Mouse (Mus musculus) ES-E14 (cell line): ENCODE measurements around the gene Snx5. TPM values are rescaled to one million over a fixed set of nuclear protein-coding genes. Genes with fewer than 3 reads are reported as not detected.

Source experiments
- DNase-seq: peaks from one replicate; pipeline ENCODE4 v3.0.0-alpha.2; 2013; ENCODE audit warnings: low read depth, low spot score
- H3K27ac ChIP-seq: 2 replicates; pipeline ENCODE4 v1.5.1; 2012; ENCODE audit warnings: low read depth, mild to moderate bottlenecking, low read length, moderate library complexity, mixed read lengths; ENCODE audit not compliant: poor library complexity, insufficient read depth, severe bottlenecking
- H3K36me3 ChIP-seq: 2 replicates; pipeline ENCODE4 v1.6.1; 2012; ENCODE audit warnings: mild to moderate bottlenecking, low read length, moderate library complexity, mixed read lengths; ENCODE audit not compliant: control insufficient read depth, poor library complexity, insufficient read depth, severe bottlenecking
- H3K4me1 ChIP-seq, 2 experiments: fragments of 150-350 bp in 1 of 2; sonication (generic) in 1 of 2; 2 replicates each; pipeline ENCODE4 v1.6.1; 2012; ENCODE audit warnings: low read length in 2 of 2, mild to moderate bottlenecking in 1 of 2, mixed read lengths in 1 of 2; ENCODE audit not compliant: control insufficient read depth in 2 of 2, insufficient read depth in 2 of 2, poor library complexity in 1 of 2
- H3K4me3 ChIP-seq, 2 experiments: fragments of 150-350 bp in 1 of 2; sonication (generic) in 1 of 2; 2 replicates each; pipeline ENCODE4 v1.5.1; 2012; ENCODE audit warnings: low read length in 2 of 2, low read depth in 1 of 2, mild to moderate bottlenecking in 1 of 2, mixed read lengths in 1 of 2; ENCODE audit not compliant: insufficient read depth in 1 of 2, poor library complexity in 1 of 2, severe bottlenecking in 1 of 2
- H3K9ac ChIP-seq: 2 replicates; pipeline ENCODE4 v1.6.1; 2012; ENCODE audit warnings: low read depth, mild to moderate bottlenecking, low read length, mixed read lengths; ENCODE audit not compliant: poor library complexity, insufficient read depth, severe bottlenecking
- H3K9me3 ChIP-seq: fragments of 150-350 bp; sonication (generic); 2 replicates; pipeline ENCODE4 v1.6.1; 2012; ENCODE audit warnings: low read depth, mild to moderate bottlenecking, low read length; ENCODE audit not compliant: control insufficient read depth, insufficient read depth
- CHD2 ChIP-seq: IDR thresholded peaks from 2 replicates; pipeline ENCODE4 v1.6.1; 2014; ENCODE audit warnings: mild to moderate bottlenecking, low read depth, low read length, inconsistent platforms
- HCFC1 ChIP-seq: IDR thresholded peaks from 2 replicates; pipeline ENCODE4 v1.6.1; 2012; ENCODE audit warnings: low read length, inconsistent platforms, borderline replicate concordance; ENCODE audit not compliant: insufficient read depth
- MAFK ChIP-seq: IDR thresholded peaks from 2 replicates; pipeline ENCODE4 v1.6.1; 2014; ENCODE audit warnings: mild to moderate bottlenecking, low read depth, low read length, inconsistent platforms; ENCODE audit not compliant: insufficient read depth
- ZC3H11A ChIP-seq: IDR thresholded peaks from 2 replicates; pipeline ENCODE4 v1.6.1; 2012; ENCODE audit warnings: low read depth, mild to moderate bottlenecking, inconsistent platforms, low read length, borderline replicate concordance
- ZNF384 ChIP-seq: IDR thresholded peaks from 2 replicates; pipeline ENCODE4 v1.6.1; 2012; ENCODE audit warnings: low read depth, low read length, inconsistent platforms
- in situ Hi-C, 2 experiments: fragments of 600-800 bp; cut with MboI; formaldehyde crosslinking; loops; one replicate each; pipeline ENCODE4 v1.15.1; 2025; ENCODE audit warnings: low sequenced_read_pairs in 2 of 2, inconsistent platforms in 1 of 2; ENCODE audit not compliant: unreplicated experiment in 2 of 2
- total RNA-seq: library from RNA; depleted of rRNA; stranded (reverse); fragments of 300-350 nt; gene quantifications from 2 replicates; pipeline ENCODE4 v1.2.3, GENCODE M21; 2012

Gene Snx5
- total RNA-seq, 1 experiment = 236 TPM

GRCm38 (mm10) chr2:144235776-144236175, 34.9 kb downstream of the Snx5 start:
- Histone ChIP-seq H3K27ac (no peak overlapping the region), H3K4me1 (peaks cover 0 to 2% of the 10 kb centered on the region in 2 experiments; a peak in 1 of 4 replicates), H3K36me3 (no peaks in the 10 kb centered on the region), H3K4me3 (no peak overlapping the region), H3K9ac (no peak overlapping the region), H3K9me3 (no peaks in the 10 kb centered on the region)
- in situ Hi-C loops = no loop called here
- TF ChIP-seq HCFC1 = no peak
- TF ChIP-seq ZC3H11A = no peak
- no peak for TF ChIP-seq CHD2
- no peak for TF ChIP-seq ZNF384
- DNase-seq = no peak

- no peak for DNase-seq
- Histone ChIP-seq H3K9ac (no peak overlapping the region), H3K27ac (no peak overlapping the region), H3K36me3 (no peaks in the 10 kb centered on the region), H3K4me1 (peaks cover 0 to 2% of the 10 kb centered on the region in 2 experiments; a peak in 1 of 4 replicates), H3K4me3 (no peak overlapping the region), H3K9me3 (no peaks in the 10 kb centered on the region)
- TF ChIP-seq MAFK (no peak), CHD2 (no peak), ZC3H11A (no peak), HCFC1 (no peak), ZNF384 (no peak)
- in situ Hi-C loops = no loop called here
Observed at GRCm38 (mm10) chr2:144233534-144233933, 37.2 kb downstream of the Snx5 start.

- no peak for TF ChIP-seq ZC3H11A
- TF ChIP-seq HCFC1 = no peak
- no peak for TF ChIP-seq CHD2
- no peak for TF ChIP-seq MAFK
- TF ChIP-seq ZNF384 = no peak
- Histone ChIP-seq H3K9ac (no peak overlapping the region), H3K36me3 (no peaks in the 10 kb centered on the region), H3K27ac (no peak overlapping the region), H3K4me3 (no peak overlapping the region), H3K4me1 (no peaks in the 10 kb centered on the region), H3K9me3 (no peaks in the 10 kb centered on the region)
- in situ Hi-C loops = no loop called here
- DNase-seq = no peak
Observed at GRCm38 (mm10) chr2:144231115-144231514, 39.6 kb downstream of the Snx5 start.

GRCm38 (mm10) chr2:144230498-144230897, 40.2 kb downstream of the Snx5 start:
- DNase-seq = no peak
- no peaks in the 10 kb centered on the region for H3K36me3 ChIP-seq
- no peak overlapping the region for H3K27ac ChIP-seq
- H3K9me3 ChIP-seq = no peaks in the 10 kb centered on the region
- in situ Hi-C loops = no loop called here
- TF ChIP-seq ZNF384 = no peak
- TF ChIP-seq HCFC1 = no peak
- no peak for TF ChIP-seq MAFK
- no peak for TF ChIP-seq CHD2
- no peak for TF ChIP-seq ZC3H11A
- H3K4me3 ChIP-seq = no peak overlapping the region
- H3K9ac ChIP-seq = no peak overlapping the region; the same call in 1 of the 2 replicates
- no peaks in the 10 kb centered on the region for H3K4me1 ChIP-seq

- in situ Hi-C loops = no loop called here
- TF ChIP-seq ZC3H11A (no peak), HCFC1 (peak; percentile 62; the same call in 1 of the 2 replicates)
- no peak for DNase-seq
Observed at GRCm38 (mm10) chr2:144229647-144230046, 41.1 kb downstream of the Snx5 start.

More at GRCm38 (mm10) chr2:144229647-144230046, 41.1 kb downstream of the Snx5 start:
- Histone ChIP-seq H3K36me3 (no peaks in the 10 kb centered on the region), H3K9ac (no peak overlapping the region), H3K27ac (no peak overlapping the region), H3K9me3 (no peaks in the 10 kb centered on the region), H3K4me3 (no peak overlapping the region), H3K4me1 (no peaks in the 10 kb centered on the region)
